Mouse (Mus musculus): ENCODE measurements around the gene Dync1li1.

GRCm38 (mm10) chr9:114656701-114657100 lies 31.9 kb upstream of the Dync1li1 start:
- TF ChIP-seq POLR2A (IDR thresholded peaks at IDR 0.05; ENCODE audit: borderline replicate concordance, extremely low read depth, low read depth, low read length) (no peak), CTCF (IDR thresholded peaks at IDR 0.05; ENCODE audit: insufficient read depth, low read length) (no peak)

Data from lung, adult 2 months (tissue).